Mouse (Mus musculus) megakaryocyte, embryonic 14.5 days (primary cell): Measurements from ENCODE around the gene Msl1.

ENCODE experiments used
- FLI1 ChIP-seq: IDR thresholded peaks from 2 replicates; pipeline ENCODE4 v1.6.1; 2012; ENCODE audit warnings: low read length, inconsistent platforms, mixed read lengths
- GATA1 ChIP-seq: IDR thresholded peaks from 3 replicates; pipeline ENCODE4 v1.6.1; 2012; ENCODE audit warnings: mixed read lengths, low read length, inconsistent platforms, borderline replicate concordance

GRCm38 (mm10) chr11:98767713-98768112, 27.6 kb upstream of the Msl1 start:
- TF ChIP-seq GATA1 (no peak), FLI1 (no peak)
